Mouse (Mus musculus): ENCODE data around the gene March1. TPM values are rescaled to one million over a fixed set of nuclear protein-coding genes. Genes with fewer than 3 reads are reported as not detected.

March1 gene
- total and polyA plus RNA-seq, 2 experiments from 2014 or later = 42.8 to 47.5 TPM

DNA sequence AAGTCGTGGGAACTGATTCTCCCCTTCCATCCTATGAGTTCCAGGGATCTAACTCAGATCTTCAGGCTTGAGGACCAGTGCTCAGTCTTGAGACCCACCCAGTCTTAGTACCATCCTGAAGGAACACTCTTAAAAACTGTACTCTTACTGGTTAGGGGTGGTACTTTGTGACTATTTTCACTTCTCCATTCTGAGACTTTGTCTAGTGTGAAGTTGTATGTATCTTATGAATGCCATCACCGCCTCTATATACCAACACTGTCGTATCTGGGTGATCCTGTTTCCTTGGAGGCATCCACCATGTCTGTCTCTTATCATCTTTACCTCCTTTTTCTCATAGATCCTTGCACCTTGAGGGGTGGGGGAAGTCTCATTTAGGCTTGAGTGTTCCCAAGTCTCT lies 714.5 kb downstream of the March1 start:
- WGBS = 87% methylated on average over 3 of the region's 3 CpGs
- no peaks in the 10 kb centered on the region for H3K27me3 ChIP-seq (ENCODE audit: insufficient read depth, low read length)
- no peak overlapping the region for H3K9ac ChIP-seq (replicated peaks; ENCODE audit: low read length)
- H3K27ac ChIP-seq = no peak overlapping the region
- no peak overlapping the region for H3K4me2 ChIP-seq (ENCODE audit: low read depth, low read length)
- ATAC-seq (no peak), DNase-seq (ENCODE audit: low spot score) (no peak)
- no peaks in the 10 kb centered on the region for H3K4me1 ChIP-seq (ENCODE audit: insufficient read depth, low read length)
- H3K4me3 ChIP-seq (ENCODE audit: low read length) = no peak overlapping the region
- H3K9me3 ChIP-seq (ENCODE audit: low read length) = no peaks in the 10 kb centered on the region
- no peaks in the 10 kb centered on the region for H3K36me3 ChIP-seq (ENCODE audit: insufficient read depth, low read length)
- TF ChIP-seq CTCF (IDR thresholded peaks at IDR 0.05; ENCODE audit: low read depth) = no peak

DNA sequence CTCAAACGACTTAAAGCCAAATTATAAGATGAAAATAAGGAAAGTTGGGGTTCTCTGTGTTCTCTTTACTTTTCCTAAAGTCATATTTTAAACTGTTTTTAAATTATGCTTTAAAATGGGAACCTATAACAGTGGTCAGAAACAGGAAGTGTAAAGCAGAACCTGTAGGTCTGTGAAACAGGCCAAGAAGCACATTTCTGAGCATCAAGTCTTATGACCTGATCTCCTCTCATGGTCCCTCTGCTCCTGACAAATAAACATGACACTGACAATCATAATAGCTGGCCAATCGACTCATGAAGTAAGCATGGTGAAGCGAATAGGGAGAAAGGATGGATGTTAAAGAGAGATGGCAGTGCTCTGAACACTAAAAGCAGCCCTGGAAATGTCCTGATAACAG lies 716.6 kb downstream of the March1 start:
- Histone ChIP-seq H3K9ac (replicated peaks; ENCODE audit: low read length) (no peak overlapping the region), H3K27me3 (ENCODE audit: insufficient read depth, low read length) (no peaks in the 10 kb centered on the region), H3K4me1 (ENCODE audit: insufficient read depth, low read length) (no peaks in the 10 kb centered on the region), H3K36me3 (ENCODE audit: insufficient read depth, low read length) (no peaks in the 10 kb centered on the region), H3K4me2 (ENCODE audit: low read depth, low read length) (no peak overlapping the region), H3K9me3 (ENCODE audit: low read length) (no peaks in the 10 kb centered on the region), H3K27ac (no peak overlapping the region), H3K4me3 (ENCODE audit: low read length) (no peak overlapping the region)
- ATAC-seq (no peak), DNase-seq (ENCODE audit: low spot score) (no peak)
- no peak for TF ChIP-seq CTCF (IDR thresholded peaks at IDR 0.05; ENCODE audit: low read depth)
- 73% methylated on average over 3 of the region's 3 CpGs for WGBS

DNA sequence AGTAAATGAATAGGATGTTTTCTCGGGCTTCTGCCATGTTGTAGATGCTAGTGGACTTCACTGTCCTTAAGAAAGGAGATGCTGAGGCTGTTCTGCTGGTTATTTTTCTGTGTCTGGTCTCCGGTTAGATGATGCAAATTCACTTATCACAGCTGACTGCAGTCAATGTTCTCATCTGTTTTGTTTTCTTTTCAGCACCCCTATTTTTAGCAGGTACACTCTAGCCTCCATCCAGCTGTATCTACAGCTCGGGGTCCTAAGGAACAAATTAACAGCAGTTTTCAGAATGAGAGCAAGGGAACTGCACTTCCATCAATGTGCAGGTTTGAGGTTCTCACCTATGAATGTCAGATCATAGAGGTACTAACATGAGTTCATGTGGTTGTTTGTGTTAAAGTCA lies 721.9 kb downstream of the March1 start:
- ATAC-seq (no peak), DNase-seq (ENCODE audit: low spot score) (no peak)
- Histone ChIP-seq H3K4me3 (ENCODE audit: low read length) (no peak overlapping the region), H3K27me3 (ENCODE audit: insufficient read depth, low read length) (no peaks in the 10 kb centered on the region), H3K4me2 (ENCODE audit: low read depth, low read length) (no peak overlapping the region), H3K36me3 (ENCODE audit: insufficient read depth, low read length) (no peaks in the 10 kb centered on the region), H3K9me3 (ENCODE audit: low read length) (no peaks in the 10 kb centered on the region), H3K27ac (no peak overlapping the region), H3K9ac (replicated peaks; ENCODE audit: low read length) (no peak overlapping the region), H3K4me1 (ENCODE audit: insufficient read depth, low read length) (no peaks in the 10 kb centered on the region)
- no peak for TF ChIP-seq CTCF (IDR thresholded peaks at IDR 0.05; ENCODE audit: low read depth)
- WGBS = 82% methylated on average over 3 of the region's 3 CpGs

DNA sequence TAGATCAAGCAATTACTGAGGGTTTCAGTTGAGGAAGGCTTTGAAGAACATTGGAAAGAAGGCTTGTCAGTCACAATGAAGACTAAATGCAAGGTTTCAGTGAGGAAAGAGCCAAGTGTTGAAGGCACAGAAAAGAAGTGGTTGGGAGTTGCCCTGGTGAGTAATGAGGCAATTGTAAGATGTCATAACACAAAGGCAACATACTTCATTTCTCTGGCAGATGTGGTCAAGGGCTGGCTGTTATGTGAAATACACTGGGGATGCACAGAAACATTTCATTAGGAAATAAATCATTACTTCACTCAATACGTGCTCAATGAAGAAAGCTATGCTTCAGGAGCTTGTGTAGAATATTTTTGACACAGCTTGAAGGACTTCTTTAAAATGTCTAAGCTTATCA lies 725.2 kb downstream of the March1 start:
- WGBS = 85% methylated on average over 1 of the region's 1 CpGs
- TF ChIP-seq CTCF (IDR thresholded peaks at IDR 0.05; ENCODE audit: low read depth) = no peak

DNA sequence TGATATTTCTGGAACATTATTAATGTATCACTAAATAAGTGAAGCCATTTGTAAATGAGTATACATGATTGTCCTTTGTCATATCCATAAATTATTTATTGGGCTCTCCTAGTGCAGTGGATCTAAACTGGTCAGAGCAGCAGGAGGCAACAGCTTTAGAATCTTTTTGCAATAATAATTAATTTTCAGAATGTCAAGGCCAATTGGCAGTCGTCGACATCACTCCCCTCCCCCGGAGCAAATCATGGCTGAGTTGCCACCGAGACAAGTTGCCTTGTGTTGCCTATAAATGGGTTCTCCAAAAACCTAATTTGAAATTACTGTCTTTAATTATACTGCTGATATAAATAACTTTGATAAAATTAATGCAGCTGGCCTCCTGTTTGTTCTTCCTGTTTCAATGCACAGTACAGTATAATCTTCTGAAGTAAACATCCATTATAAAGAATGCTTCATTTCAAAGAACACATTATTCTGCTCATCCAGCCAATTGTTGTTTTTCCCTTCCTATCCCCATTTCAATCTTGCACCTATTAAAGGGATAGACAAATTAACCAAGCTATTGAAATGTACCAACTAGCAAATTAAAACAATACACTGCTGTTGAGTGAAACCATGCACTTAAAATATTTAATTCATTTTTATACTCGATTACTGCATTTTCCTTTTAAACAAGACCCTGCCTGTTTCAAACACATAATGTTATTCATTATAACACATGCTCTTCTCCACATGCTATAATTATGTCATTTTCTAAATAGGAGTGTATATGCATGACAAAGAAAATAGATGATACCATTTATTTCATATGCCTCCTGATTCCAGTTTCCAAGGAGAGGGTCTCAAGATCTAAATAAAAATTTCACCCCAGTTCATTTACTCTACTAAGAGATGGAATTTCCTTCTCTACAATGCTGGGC lies 745.4 kb downstream of the March1 start:
- Histone ChIP-seq H3K27me3 (ENCODE audit: insufficient read depth, low read length) (no peaks in the 10 kb centered on the region), H3K27ac (no peak overlapping the region), H3K4me3 (ENCODE audit: low read length) (no peak overlapping the region), H3K36me3 (ENCODE audit: insufficient read depth, low read length) (no peaks in the 10 kb centered on the region), H3K4me2 (ENCODE audit: low read depth, low read length) (no peak overlapping the region), H3K9me3 (ENCODE audit: low read length) (no peaks in the 10 kb centered on the region), H3K4me1 (ENCODE audit: insufficient read depth, low read length) (no peaks in the 10 kb centered on the region), H3K9ac (replicated peaks; ENCODE audit: low read length) (no peak overlapping the region)
- no peak for ATAC-seq
- TF ChIP-seq CTCF (IDR thresholded peaks at IDR 0.05; ENCODE audit: low read depth) = no peak
- WGBS = 55% methylated on average over 5 of the region's 5 CpGs
- DNase-seq (ENCODE audit: low spot score) = peak; percentile 10

More for the DNA sequence above, 725.2 kb downstream of the March1 start:
- Histone ChIP-seq H3K27ac (no peak overlapping the region), H3K9ac (replicated peaks; ENCODE audit: low read length) (no peak overlapping the region), H3K4me2 (ENCODE audit: low read depth, low read length) (no peak overlapping the region), H3K36me3 (ENCODE audit: insufficient read depth, low read length) (no peaks in the 10 kb centered on the region), H3K4me3 (ENCODE audit: low read length) (no peak overlapping the region), H3K9me3 (ENCODE audit: low read length) (no peaks in the 10 kb centered on the region), H3K27me3 (ENCODE audit: insufficient read depth, low read length) (no peaks in the 10 kb centered on the region), H3K4me1 (ENCODE audit: insufficient read depth, low read length) (no peaks in the 10 kb centered on the region)
- DNase-seq (ENCODE audit: low spot score) (no peak), ATAC-seq (no peak)

DNA sequence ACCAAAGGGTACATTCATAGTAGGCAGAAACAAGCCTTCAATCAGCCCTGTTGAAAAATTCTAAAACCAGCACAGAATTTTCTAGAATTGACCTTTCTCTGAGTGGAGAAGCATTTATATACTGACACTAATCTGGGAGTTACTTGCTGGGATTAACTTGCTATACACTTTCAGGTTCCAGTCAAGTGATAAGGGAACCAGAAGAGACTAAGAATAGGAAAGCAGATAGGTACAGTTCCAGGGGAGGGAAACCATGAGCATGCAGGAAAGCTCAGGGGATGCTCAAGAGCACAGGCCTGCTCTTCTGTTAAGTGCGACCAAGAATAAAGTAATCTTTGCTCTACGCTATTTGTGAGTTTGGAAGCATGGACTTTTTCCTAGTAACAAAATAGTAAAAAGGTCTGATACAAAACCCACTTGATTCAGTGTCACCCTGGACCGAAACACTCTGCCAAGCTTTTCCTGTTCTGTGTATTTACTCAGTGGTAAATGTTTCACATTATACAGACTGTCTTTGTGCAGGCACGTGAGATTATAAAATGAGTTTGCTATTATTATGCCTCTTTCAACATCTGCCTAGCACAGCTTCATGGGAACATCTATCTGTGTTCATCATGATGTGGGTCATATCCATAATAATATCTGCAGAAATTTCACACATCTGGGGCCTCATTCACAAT lies 766.1 kb downstream of the March1 start:
- 83% methylated on average over 4 of the region's 4 CpGs for WGBS
- Histone ChIP-seq H3K9me3 (ENCODE audit: low read length) (no peaks in the 10 kb centered on the region), H3K4me3 (ENCODE audit: low read length) (no peak overlapping the region), H3K4me2 (ENCODE audit: low read depth, low read length) (no peak overlapping the region), H3K4me1 (ENCODE audit: insufficient read depth, low read length) (no peaks in the 10 kb centered on the region), H3K36me3 (ENCODE audit: insufficient read depth, low read length) (no peaks in the 10 kb centered on the region), H3K9ac (replicated peaks; ENCODE audit: low read length) (no peak overlapping the region), H3K27me3 (ENCODE audit: insufficient read depth, low read length) (no peaks in the 10 kb centered on the region), H3K27ac (no peak overlapping the region)
- ATAC-seq = no peak
- DNase-seq (ENCODE audit: low spot score) = no peak
- no peak for TF ChIP-seq CTCF (IDR thresholded peaks at IDR 0.05; ENCODE audit: low read depth)

DNA sequence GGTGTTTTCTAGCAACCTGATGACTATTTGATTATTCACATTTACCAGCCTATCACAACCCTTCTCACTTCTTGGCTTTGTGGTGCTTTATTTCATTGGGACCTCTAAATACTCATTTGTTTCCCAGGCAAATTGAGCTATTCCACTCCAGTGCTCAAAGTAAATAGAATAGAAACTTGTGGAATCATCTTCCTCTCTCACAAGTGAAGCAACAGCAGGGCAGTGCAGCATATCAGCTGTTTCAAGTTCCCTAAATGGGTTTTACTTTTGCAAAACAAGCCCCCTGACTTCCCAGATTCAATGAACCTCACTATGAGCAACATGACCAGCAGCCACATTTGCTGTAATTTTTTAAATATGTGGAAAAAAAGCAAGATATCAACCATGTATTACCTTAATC lies 768.3 kb downstream of the March1 start:
- Histone ChIP-seq H3K4me3 (ENCODE audit: low read length) (no peak overlapping the region), H3K4me2 (ENCODE audit: low read depth, low read length) (no peak overlapping the region), H3K9ac (replicated peaks; ENCODE audit: low read length) (no peak overlapping the region), H3K27me3 (ENCODE audit: insufficient read depth, low read length) (no peaks in the 10 kb centered on the region), H3K36me3 (ENCODE audit: insufficient read depth, low read length) (no peaks in the 10 kb centered on the region), H3K9me3 (ENCODE audit: low read length) (no peaks in the 10 kb centered on the region), H3K4me1 (ENCODE audit: insufficient read depth, low read length) (no peaks in the 10 kb centered on the region), H3K27ac (no peak overlapping the region)
- DNase-seq (ENCODE audit: low spot score) (no peak), ATAC-seq (no peak)
- no peak for TF ChIP-seq CTCF (IDR thresholded peaks at IDR 0.05; ENCODE audit: low read depth)
